8 mouse cellular contexts compared by ENCODE assay signal in genomic region chrX:106221058-106221457, GRCm38 (mm10). TPM values are rescaled to one million over a fixed set of nuclear protein-coding genes. Genes with fewer than 3 reads are reported as not detected.
DNase-seq lines count a peak whose midpoint lies in the region; ATAC-seq and TF ChIP-seq lines count a peak whose summit lies in the region.

Taf9b (minus strand) TSS chrX:106221158.

- intact Hi-C loops in left cerebral cortex, postnatal 4 days (cut with DNase I), result no loop called here

- WGBS in forebrain, postnatal 0 days, result 88% methylated on average over 25 of the region's 25 CpGs
- WGBS in small intestine, adult 2 months, result 93% methylated on average over 24 of the region's 25 CpGs

- no peak for TF ChIP-seq EP300 in MEL (IDR thresholded peaks at IDR 0.05; ENCODE audit: low read depth in 1 of 2, low read length in 2 of 2)

- peak within 1 kb of the TSS; percentile 47 for H3K4me2 ChIP-seq in forebrain, postnatal 0 days (ENCODE audit: low read depth)

- TF ChIP-seq CTCF in MEL (IDR thresholded peaks at IDR 0.05 in 2 of 3, conservative IDR thresholded peaks at IDR 0.05 in 1 of 3; ENCODE audit: control insufficient read depth in 1 of 3, insufficient read depth in 1 of 3, low read depth in 2 of 3, low read length in 3 of 3, poor library complexity in 1 of 3, severe bottlenecking in 1 of 3), result no peak
- no peak for TF ChIP-seq CTCF in forebrain, postnatal 0 days (IDR thresholded peaks at IDR 0.05; ENCODE audit: low read depth)
- TF ChIP-seq CTCF in small intestine, adult 2 months (IDR thresholded peaks at IDR 0.05; ENCODE audit: extremely low read depth, insufficient read length, insufficient replicate concordance, low read depth, low read length), result no peak

- H3K36me3 ChIP-seq in MEL (ENCODE audit: control insufficient read depth in 1 of 2, insufficient read depth in 2 of 2, low read length in 2 of 2), result no peaks in the 10 kb centered on the region; a peak in 1 of 4 replicates
- H3K36me3 ChIP-seq in forebrain, postnatal 0 days (ENCODE audit: insufficient read depth), result no peaks in the 10 kb centered on the region
- H3K36me3 ChIP-seq in small intestine, adult 2 months (ENCODE audit: control insufficient read depth, insufficient read depth, low read length), result no peaks in the 10 kb centered on the region

- H3K9ac ChIP-seq in MEL (ENCODE audit: control insufficient read depth, low read depth, low read length, poor library complexity, severe bottlenecking), result no peak within 1 kb of the TSS; the same call in 1 of the 2 replicates
- H3K9ac ChIP-seq in forebrain, postnatal 0 days, result peak within 1 kb of the TSS; percentile 83

- no peak for ATAC-seq in forebrain, postnatal 0 days

- peak; percentile 19 for DNase-seq in heart, adult 11 months
- no peak for DNase-seq in heart, adult 8-10 months (ENCODE audit: low spot score)
- DNase-seq in MEL (ENCODE audit: low read depth, low spot score), result no peak
- DNase-seq in forebrain, postnatal 0 days, result no peak
- no peak for DNase-seq in left cerebral cortex, postnatal 4 days
- no peak for DNase-seq in cerebellum, postnatal 25 days
- DNase-seq in B cell, adult 2 months, result no peak

- no peaks in the 10 kb centered on the region for H3K27me3 ChIP-seq in MEL (ENCODE audit: control insufficient read depth in 1 of 2, insufficient read depth in 2 of 2, low read length in 2 of 2)
- no peaks in the 10 kb centered on the region for H3K27me3 ChIP-seq in forebrain, postnatal 0 days (ENCODE audit: insufficient read depth, low read length)
- no peaks in the 10 kb centered on the region for H3K27me3 ChIP-seq in small intestine, adult 2 months (ENCODE audit: control insufficient read depth, insufficient read depth, low read length)

- H3K9me3 ChIP-seq in MEL (replicated peaks; ENCODE audit: insufficient read depth, low read length), result no peaks in the 10 kb centered on the region
- H3K9me3 ChIP-seq in forebrain, postnatal 0 days (ENCODE audit: low read length), result no peaks in the 10 kb centered on the region

- H3K79me2 ChIP-seq in MEL (ENCODE audit: control insufficient read depth, insufficient read depth, low read length, poor library complexity), result no peaks in the 10 kb centered on the region

- peak within 1 kb of the TSS; percentile 58 to 83; a peak in 2 of 4 replicates for H3K4me3 ChIP-seq in MEL (ENCODE audit: control insufficient read depth in 1 of 2, insufficient read depth in 1 of 2, low read depth in 2 of 2, low read length in 2 of 2)
- peak within 1 kb of the TSS; percentile 54 for H3K4me3 ChIP-seq in forebrain, postnatal 0 days (ENCODE audit: low read depth, low read length)
- H3K4me3 ChIP-seq in small intestine, adult 2 months (ENCODE audit: low read depth, low read length), result peak within 1 kb of the TSS; percentile 99; the same call in 1 of the 2 replicates

- TF ChIP-seq RAD21 in MEL (IDR thresholded peaks at IDR 0.05; ENCODE audit: low read depth, low read length), result no peak

- H3K27ac ChIP-seq in MEL (ENCODE audit: control insufficient read depth, low read depth, low read length), result no peak within 1 kb of the TSS
- peak within 1 kb of the TSS; percentile 94; the same call in 1 of the 2 replicates for H3K27ac ChIP-seq in forebrain, postnatal 0 days (ENCODE audit: low read depth, low read length)
- H3K27ac ChIP-seq in small intestine, adult 2 months (ENCODE audit: insufficient read depth, low read depth, low read length), result no peak within 1 kb of the TSS

- no peak for TF ChIP-seq POLR2A in MEL (IDR thresholded peaks at IDR 0.05; ENCODE audit: control insufficient read depth in 1 of 2, insufficient read depth in 1 of 2, low read depth in 1 of 2, low read length in 2 of 2, poor library complexity in 1 of 2)
- TF ChIP-seq POLR2A in small intestine, adult 2 months (IDR thresholded peaks at IDR 0.05; ENCODE audit: low read depth, low read length), result no peak

- H3K4me1 ChIP-seq in MEL (ENCODE audit: control insufficient read depth in 1 of 2, insufficient read depth in 2 of 2, low read length in 2 of 2), result no peaks in the 10 kb centered on the region
- H3K4me1 ChIP-seq in forebrain, postnatal 0 days (ENCODE audit: insufficient read depth), result no peaks in the 10 kb centered on the region
- no peaks in the 10 kb centered on the region for H3K4me1 ChIP-seq in small intestine, adult 2 months (ENCODE audit: control insufficient read depth, insufficient read depth, insufficient read length, low read length)

TF ChIP-seq in MEL, 35 proteins besides CTCF, POLR2A, EP300 and RAD21:
- no peak for TF ChIP-seq E2F4 (IDR thresholded peaks at IDR 0.05; ENCODE audit: borderline replicate concordance, low read depth, low read length)
- no peak for TF ChIP-seq SMC3 (IDR thresholded peaks at IDR 0.05; ENCODE audit: low read depth, low read length)
- TF ChIP-seq POLR2AphosphoS5 (IDR thresholded peaks at IDR 0.05; ENCODE audit: borderline replicate concordance, low read depth, low read length), result no peak
- TF ChIP-seq ZNF384 (IDR thresholded peaks at IDR 0.05; ENCODE audit: low read depth, low read length), result no peak
- TF ChIP-seq NRF1 (IDR thresholded peaks at IDR 0.05; ENCODE audit: insufficient read depth, low read depth, low read length, poor library complexity, severe bottlenecking), result no peak
- no peak for TF ChIP-seq BHLHE40 (IDR thresholded peaks at IDR 0.05; ENCODE audit: borderline replicate concordance, low read depth, low read length)
- no peak for TF ChIP-seq POLR2AphosphoS2 (IDR thresholded peaks at IDR 0.05; ENCODE audit: low read length)
- TF ChIP-seq TBP (IDR thresholded peaks at IDR 0.05; ENCODE audit: low read depth, low read length), result no peak
- no peak for TF ChIP-seq RCOR1 (IDR thresholded peaks at IDR 0.05; ENCODE audit: low read depth, low read length)
- no peak for TF ChIP-seq MAFK (IDR thresholded peaks at IDR 0.05; ENCODE audit: borderline replicate concordance, low read depth, low read length)

RNA-seq across cellular contexts. Expression of gene Taf9b, which starts in this region (rescaled TPM):
- total RNA-seq in heart, adult 8-10 months (2022), result 10 to 100 TPM in 2 of 4 experiments, 1 to 10 TPM in 2; 7.0 to 12.5 (median 10.6) TPM
- total RNA-seq in MEL (2012; rRNA removed), result 1.7 and 2.5 TPM in 2 replicates
- polyA plus RNA-seq in MEL (2012; ENCODE audit: insufficient read depth in 1 of 2, insufficient read length in 2 of 2, low read depth in 1 of 2, low replicate concordance in 2 of 2, missing spikeins in 1 of 2), result 1 to 10 TPM in 1 of 2 experiments, not detected in 1; 1.9 TPM
- 18.5 and 20.4 TPM in 2 replicates for total RNA-seq in forebrain, postnatal 0 days (2014; rRNA removed)
- 21.4 and 21.8 TPM in 2 replicates for polyA plus RNA-seq in forebrain, postnatal 0 days (2015; fragmentation: Nextera tagmentation; extraction: Ambion mirVana)
- 10 to 100 TPM; 19.0 to 19.6 TPM for total RNA-seq in left cerebral cortex, postnatal 4 days (2021)
- polyA plus RNA-seq in small intestine, adult 2 months (2012; rRNA removed), result 0.23 and 0.62 TPM in 2 replicates
